Mouse (Mus musculus) heart, adult 2 months (tissue): Measurements from ENCODE around the gene Tnrc18. TPM values are rescaled to one million over a fixed set of nuclear protein-coding genes. Genes with fewer than 3 reads are reported as not detected.

Experiments
- DNase-seq, 2 experiments: peaks; one replicate each; pipeline ENCODE4 v3.0.0; 2021
- H3K27ac ChIP-seq: fragments of 200-600 bp; 2 replicates; pipeline ENCODE4 v1.8.1; 2022
- H3K27me3 ChIP-seq: fragments of 200-500 bp; 2 replicates; pipeline ENCODE4 v1.6.1; 2012; ENCODE audit warnings: mild to moderate bottlenecking, low read length, inconsistent platforms, mixed read lengths; ENCODE audit not compliant: control insufficient read depth, insufficient read depth
- H3K36me3 ChIP-seq: fragments of 200-500 bp; 2 replicates; pipeline ENCODE4 v1.6.1; 2012; ENCODE audit warnings: low read length, inconsistent platforms; ENCODE audit not compliant: control insufficient read depth, insufficient read depth
- H3K4me1 ChIP-seq: fragments of 200-500 bp; 2 replicates; pipeline ENCODE4 v1.6.1; 2011; ENCODE audit warnings: low read length; ENCODE audit not compliant: control insufficient read depth, insufficient read depth
- H3K4me3 ChIP-seq: fragments of 200-600 bp; 2 replicates; pipeline ENCODE4 v1.8.1; 2022
- H3K79me2 ChIP-seq: fragments of 200-500 bp; replicated peaks from 2 replicates; pipeline ENCODE4 v1.6.1; 2012; ENCODE audit warnings: mild to moderate bottlenecking, inconsistent platforms, low read length, moderate library complexity, mixed read lengths; ENCODE audit not compliant: control insufficient read depth, insufficient read depth
- H3K9ac ChIP-seq: fragments of 200-500 bp; 2 replicates; pipeline ENCODE4 v1.6.1; 2012; ENCODE audit warnings: low read depth, mild to moderate bottlenecking, control low read depth, inconsistent platforms, low read length, mixed read lengths
- CTCF ChIP-seq: fragments of 200-600 bp; IDR thresholded peaks from 2 replicates; pipeline ENCODE4 v1.8.1; 2022; ENCODE audit warnings: antibody characterized with exemption, mild to moderate bottlenecking, moderate library complexity
- EP300 ChIP-seq: fragments of 200-500 bp; IDR thresholded peaks from 2 replicates; pipeline ENCODE4 v1.6.1; 2011; ENCODE audit warnings: low read depth, low read length, control low read depth; ENCODE audit not compliant: insufficient read depth
- POLR2A ChIP-seq: fragments of 200-500 bp; IDR thresholded peaks from 2 replicates; pipeline ENCODE4 v1.6.1; 2011; ENCODE audit warnings: mild to moderate bottlenecking, low read depth, low read length, control low read depth; ENCODE audit not compliant: insufficient read depth
- WGBS: fragments of 180-500 bp; shearing (Covaris S2); methylation state at CpG from one replicate; pipeline ENCODE4 v1.1.7; 2018; 5-methylcytosine and 5-hydroxymethylcytosine counted together
- intact Hi-C: fragments of 180-260 bp; cut with DNase I; formaldehyde crosslinking; loops from one replicate; pipeline ENCODE4 v1.15.1; 2025
- polyA plus RNA-seq: library from polyadenylated mRNA; depleted of rRNA; stranded (reverse); fragments of >200 nt; gene quantifications from 2 replicates; pipeline ENCODE4 v1.2.3, GENCODE M21; 2012
- total RNA-seq, 2 experiments: library from RNA; stranded (reverse); gene quantifications; 2 replicates each; pipeline ENCODE4 v1.2.3; 2021

Gene Tnrc18
- total and polyA plus RNA-seq, 3 experiments: 18.5 to 60.3 (median 49.7) TPM

DNA sequence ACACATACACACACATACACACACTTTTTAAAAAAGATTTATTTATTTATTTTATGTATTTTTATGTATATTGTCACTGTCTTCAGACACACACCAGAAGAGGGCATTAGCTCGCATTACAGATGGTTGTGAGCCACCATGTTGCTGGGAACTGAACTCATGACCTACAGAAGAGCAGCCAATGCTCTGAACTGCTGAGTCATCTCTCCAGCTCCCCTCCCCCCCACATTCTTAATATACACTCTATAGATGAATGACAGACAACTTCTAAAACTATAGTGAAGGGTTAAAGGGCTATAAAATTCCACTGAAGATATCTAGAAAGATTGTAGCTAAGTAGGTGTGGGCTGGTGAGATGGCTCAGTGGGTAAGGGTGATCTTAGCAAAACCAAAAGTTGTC is 13.7 kb downstream of the Tnrc18 start:
- H3K27ac ChIP-seq: no peak overlapping the region
- TF ChIP-seq EP300 (no peak), CTCF (no peak), POLR2A (no peak)
- peaks cover 14% of the 10 kb centered on the region for H3K4me1 ChIP-seq
- no peak overlapping the region for H3K9ac ChIP-seq
- H3K4me3 ChIP-seq: no peak overlapping the region
- no peaks in the 10 kb centered on the region for H3K27me3 ChIP-seq
- peaks cover 26% of the 10 kb centered on the region for H3K79me2 ChIP-seq
- intact Hi-C loops: no loop called here
- WGBS: 93% methylated on average over 1 of the region's 1 CpGs
- no peak for DNase-seq
- peaks cover 3% of the 10 kb centered on the region; the same call in 1 of the 2 replicates for H3K36me3 ChIP-seq

DNA sequence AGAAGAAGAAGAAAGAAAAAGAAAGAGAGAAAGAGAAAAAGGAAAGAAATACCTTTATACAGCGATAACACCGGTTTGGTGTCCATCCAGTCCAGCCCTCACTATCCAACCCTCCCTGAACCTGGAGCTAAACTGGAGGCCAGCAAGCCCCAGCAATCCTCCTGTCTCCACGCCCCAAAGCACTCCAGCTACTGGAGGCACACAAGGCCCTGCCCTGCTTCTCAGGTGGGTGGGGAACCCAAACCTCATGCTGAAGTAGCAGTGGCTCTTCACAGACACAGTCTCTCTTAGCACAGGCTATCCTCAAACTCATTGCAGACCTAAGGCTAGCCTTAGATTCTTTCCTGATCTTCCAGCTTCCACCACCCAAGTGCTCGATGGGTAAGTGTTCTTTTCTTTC is 14.6 kb downstream of the Tnrc18 start:
- WGBS: 81% methylated on average over 4 of the region's 4 CpGs
- Histone ChIP-seq H3K27me3 (no peaks in the 10 kb centered on the region), H3K27ac (no peak overlapping the region), H3K4me1 (peaks cover 18% of the 10 kb centered on the region), H3K79me2 (peaks cover 24% of the 10 kb centered on the region), H3K4me3 (no peak overlapping the region), H3K9ac (no peak overlapping the region), H3K36me3 (peaks cover 3% of the 10 kb centered on the region; the same call in 1 of the 2 replicates)
- intact Hi-C loops: no loop called here
- TF ChIP-seq POLR2A (no peak), EP300 (no peak), CTCF (no peak)
- no peak for DNase-seq

DNA sequence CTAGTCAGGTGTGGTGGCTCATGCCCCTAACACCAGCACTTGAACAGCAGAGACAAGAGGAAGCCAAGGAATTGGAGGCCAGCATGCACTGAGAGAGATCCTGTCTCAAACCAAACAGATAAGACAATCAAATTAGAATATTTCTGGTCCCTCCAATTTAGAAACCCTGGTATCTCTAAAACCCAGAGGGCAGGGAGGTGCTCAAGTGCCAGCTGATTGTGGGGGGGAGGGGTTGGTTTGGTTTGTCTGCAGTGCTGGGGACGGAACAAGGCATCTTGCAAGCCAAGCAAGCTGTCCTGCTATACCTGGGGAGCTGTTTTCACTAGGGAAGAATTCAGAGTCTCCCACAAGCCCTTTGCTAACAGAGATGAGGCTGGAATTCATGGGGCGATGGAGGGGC is 15.5 kb downstream of the Tnrc18 start:
- Histone ChIP-seq H3K36me3 (peaks cover 3% of the 10 kb centered on the region; the same call in 1 of the 2 replicates), H3K27me3 (no peaks in the 10 kb centered on the region), H3K27ac (no peak overlapping the region), H3K4me3 (no peak overlapping the region), H3K9ac (no peak overlapping the region), H3K4me1 (peaks cover 21% of the 10 kb centered on the region), H3K79me2 (peaks cover 23% of the 10 kb centered on the region)
- DNase-seq: no peak
- WGBS: 67% methylated on average over 2 of the region's 2 CpGs
- TF ChIP-seq EP300: no peak
- TF ChIP-seq POLR2A: no peak
- no peak for TF ChIP-seq CTCF
- intact Hi-C loops: no loop called here

DNA sequence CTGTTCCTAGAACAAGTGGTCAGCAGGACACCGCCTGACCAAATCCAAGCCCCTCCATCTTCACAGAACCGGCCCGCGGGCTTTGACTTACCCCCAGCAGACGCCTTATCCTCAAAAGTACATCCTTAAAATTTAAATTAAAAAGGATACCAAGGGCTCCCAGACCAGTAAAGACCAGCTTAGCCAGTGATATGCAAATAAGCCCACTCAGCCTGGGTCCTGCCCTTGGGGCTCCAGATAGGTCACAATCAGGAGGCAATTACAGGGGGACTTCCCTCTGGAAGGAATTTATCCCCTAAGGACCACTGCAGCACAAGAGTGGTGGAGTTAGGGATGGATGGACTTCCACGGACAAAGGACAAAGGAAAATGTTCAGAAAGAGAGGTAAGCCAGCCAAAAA is 16.8 kb downstream of the Tnrc18 start:
- Histone ChIP-seq H3K4me3 (no peak overlapping the region), H3K9ac (no peak overlapping the region), H3K27ac (no peak overlapping the region), H3K4me1 (peaks cover 22% of the 10 kb centered on the region), H3K36me3 (peaks cover 3% of the 10 kb centered on the region; the same call in 1 of the 2 replicates), H3K27me3 (no peaks in the 10 kb centered on the region), H3K79me2 (peaks cover 19% of the 10 kb centered on the region)
- WGBS: 73% methylated on average over 6 of the region's 6 CpGs
- no peak for TF ChIP-seq CTCF
- TF ChIP-seq EP300: no peak
- TF ChIP-seq POLR2A: no peak
- no peak for DNase-seq
- intact Hi-C loops: no loop called here

DNA sequence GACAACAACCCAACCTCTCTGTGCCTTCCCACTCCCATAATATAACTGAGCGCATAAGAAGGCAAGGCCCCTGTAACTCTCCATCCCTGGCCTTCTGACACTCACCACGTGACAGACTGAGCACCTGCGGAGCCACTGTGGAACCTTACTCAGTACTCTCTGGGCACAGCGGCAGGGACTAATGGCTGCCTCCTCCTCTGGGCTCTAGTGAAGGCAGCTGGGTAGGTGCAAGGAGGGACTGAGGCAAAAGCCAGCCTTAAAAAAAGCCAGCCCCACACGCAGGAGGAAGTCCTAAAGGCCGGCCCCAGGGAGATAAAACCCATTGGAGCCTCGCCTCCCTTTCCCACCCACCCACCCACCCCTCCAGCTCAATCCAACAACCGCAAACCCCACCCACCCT is 17.3 kb downstream of the Tnrc18 start:
- Histone ChIP-seq H3K4me1 (peaks cover 22% of the 10 kb centered on the region), H3K4me3 (no peak overlapping the region), H3K79me2 (peaks cover 17% of the 10 kb centered on the region), H3K36me3 (peaks cover 3% of the 10 kb centered on the region; the same call in 1 of the 2 replicates), H3K27ac (no peak overlapping the region), H3K9ac (no peak overlapping the region), H3K27me3 (no peaks in the 10 kb centered on the region)
- no peak for DNase-seq
- TF ChIP-seq CTCF (no peak), EP300 (no peak), POLR2A (no peak)
- WGBS: 59% methylated on average over 8 of the region's 8 CpGs
- intact Hi-C loops: no loop called here

DNA sequence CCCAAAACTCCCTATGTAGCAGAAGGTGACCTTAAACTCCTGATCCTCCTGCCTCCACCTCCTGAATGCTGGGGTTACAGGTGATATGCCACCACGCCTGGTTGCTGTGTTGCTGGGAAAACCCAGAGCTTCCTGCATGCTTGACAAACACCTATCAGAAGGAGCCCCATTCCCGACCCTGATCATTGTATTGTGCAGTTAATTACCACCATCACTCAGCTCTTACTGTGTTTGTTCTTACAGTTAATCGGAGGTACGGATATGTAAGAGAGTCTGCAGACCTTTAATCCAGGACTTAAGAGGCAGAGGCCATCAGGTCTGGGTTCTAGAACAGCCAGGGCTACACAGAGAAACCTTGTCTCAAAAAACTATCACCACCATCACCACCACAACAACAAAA is 18.2 kb downstream of the Tnrc18 start:
- Histone ChIP-seq H3K4me1 (peaks cover 23% of the 10 kb centered on the region), H3K27ac (no peak overlapping the region), H3K27me3 (no peaks in the 10 kb centered on the region), H3K36me3 (peaks cover 3% of the 10 kb centered on the region; the same call in 1 of the 2 replicates), H3K9ac (no peak overlapping the region), H3K4me3 (no peak overlapping the region), H3K79me2 (peaks cover 15% of the 10 kb centered on the region)
- TF ChIP-seq EP300: no peak
- TF ChIP-seq CTCF: no peak
- TF ChIP-seq POLR2A: no peak
- no peak for DNase-seq
- 75% methylated on average over 4 of the region's 4 CpGs for WGBS
- intact Hi-C loops: no loop called here
